Mouse (Mus musculus) forebrain, embryonic 12.5 days (tissue): ENCODE data around the gene Baiap3. TPM values are rescaled to one million over a fixed set of nuclear protein-coding genes. Genes with fewer than 3 reads are reported as not detected.

ENCODE experiments used
- ATAC-seq: fragments of 200-750 bp; cut with Nextera tagmentation; 2 replicates; pipeline ENCODE4 v1.8.0; 2017; ENCODE audit warnings: moderate TSS enrichment; ENCODE audit not compliant: low FRiP score
- H3K27ac ChIP-seq: fragments of 300-500 bp; sonication (generic); 2 replicates; pipeline ENCODE4 v1.5.1; 2016; ENCODE audit warnings: mild to moderate bottlenecking
- H3K27me3 ChIP-seq: fragments of 300-500 bp; sonication (generic); 2 replicates; pipeline ENCODE4 v1.6.1; 2016; ENCODE audit warnings: mild to moderate bottlenecking
- H3K36me3 ChIP-seq: fragments of 300-500 bp; sonication (generic); replicated peaks from 2 replicates; pipeline ENCODE4 v1.6.1; 2016; ENCODE audit warnings: mild to moderate bottlenecking
- H3K4me1 ChIP-seq: fragments of 300-500 bp; sonication (generic); 2 replicates; pipeline ENCODE4 v1.6.1; 2016
- H3K4me2 ChIP-seq: fragments of 300-500 bp; sonication (generic); 2 replicates; pipeline ENCODE4 v1.6.1; 2016; ENCODE audit warnings: mild to moderate bottlenecking, moderate library complexity
- H3K4me3 ChIP-seq: fragments of 300-500 bp; sonication (generic); replicated peaks from 2 replicates; pipeline ENCODE4 v1.5.1; 2016; ENCODE audit warnings: mild to moderate bottlenecking
- H3K9ac ChIP-seq: fragments of 300-500 bp; sonication (generic); 2 replicates; pipeline ENCODE4 v1.6.1; 2016; ENCODE audit warnings: mild to moderate bottlenecking
- H3K9me3 ChIP-seq: fragments of 300-500 bp; sonication (generic); 2 replicates; pipeline ENCODE4 v1.6.1; 2016
- WGBS: fragments of 180-500 bp; shearing (Covaris S2); methylation state at CpG from one replicate; pipeline ENCODE4 v1.1.7; 2016; 5-methylcytosine and 5-hydroxymethylcytosine counted together
- polyA plus RNA-seq: library from polyadenylated mRNA; unstranded; fragments of >200 nt; fragmentation: Nextera tagmentation; extraction: Ambion mirVana; gene quantifications from 2 replicates; pipeline ENCODE4 v1.2.1, GENCODE M21; 2016

The Baiap3 gene
- polyA plus RNA-seq, 1 experiment from 2014 or later = 3.8 TPM

- under 1% methylated on average over 85 of the region's 92 CpGs for WGBS
- peak; percentile 93 for ATAC-seq
- Histone ChIP-seq H3K36me3 (peaks cover 22% of the 10 kb centered on the region), H3K4me1 (peaks cover 39% of the 10 kb centered on the region), H3K9me3 (no peaks in the 10 kb centered on the region), H3K27ac (peak overlapping the region; percentile 97), H3K9ac (peak overlapping the region; percentile 99), H3K27me3 (no peaks in the 10 kb centered on the region), H3K4me3 (peak overlapping the region; percentile 97), H3K4me2 (peak overlapping the region; percentile 99)
Observed at GRCm38 (mm10) chr17:25272951-25273705, 17.0 kb upstream of the Baiap3 start.

- H3K9ac ChIP-seq = peak overlapping the region; percentile 99
- no peaks in the 10 kb centered on the region for H3K9me3 ChIP-seq
- peaks cover 39% of the 10 kb centered on the region for H3K4me1 ChIP-seq
- ATAC-seq = no peak
- peak overlapping the region; percentile 99 for H3K4me2 ChIP-seq
- H3K4me3 ChIP-seq = peak overlapping the region; percentile 97
- WGBS = 1% methylated on average over 10 of the region's 10 CpGs
- peaks cover 31% of the 10 kb centered on the region for H3K36me3 ChIP-seq
- H3K27me3 ChIP-seq = no peaks in the 10 kb centered on the region
- peak overlapping the region; percentile 97 for H3K27ac ChIP-seq
Observed at GRCm38 (mm10) chr17:25272326-25272725, 16.2 kb upstream of the Baiap3 start.

- Histone ChIP-seq H3K4me3 (peak overlapping the region; percentile 97), H3K27ac (no peak overlapping the region), H3K4me1 (peaks cover 39% of the 10 kb centered on the region), H3K27me3 (no peaks in the 10 kb centered on the region), H3K9me3 (no peaks in the 10 kb centered on the region), H3K36me3 (peaks cover 45% of the 10 kb centered on the region), H3K4me2 (peak overlapping the region; percentile 99), H3K9ac (peak overlapping the region; percentile 21; the same call in 1 of the 2 replicates)
- no peak for ATAC-seq
- WGBS = 91% methylated on average over 2 of the region's 2 CpGs
Observed at GRCm38 (mm10) chr17:25270795-25271335, 14.7 kb upstream of the Baiap3 start.

- no peak overlapping the region for H3K9ac ChIP-seq
- WGBS = 81% methylated on average over 3 of the region's 3 CpGs
- H3K27me3 ChIP-seq = no peaks in the 10 kb centered on the region
- H3K27ac ChIP-seq = no peak overlapping the region
- ATAC-seq = no peak
- H3K9me3 ChIP-seq = no peaks in the 10 kb centered on the region
- H3K4me3 ChIP-seq = no peak overlapping the region
- peaks cover 3% of the 10 kb centered on the region for H3K4me1 ChIP-seq
- H3K4me2 ChIP-seq = no peak overlapping the region
- peaks cover 83% of the 10 kb centered on the region for H3K36me3 ChIP-seq
Observed at GRCm38 (mm10) chr17:25264453-25264852, 8.3 kb upstream of the Baiap3 start.

- no peak overlapping the region for H3K9ac ChIP-seq
- H3K27ac ChIP-seq = no peak overlapping the region
- H3K9me3 ChIP-seq = no peaks in the 10 kb centered on the region
- no peak overlapping the region for H3K4me2 ChIP-seq
- no peak for ATAC-seq
- peaks cover 39% of the 10 kb centered on the region for H3K27me3 ChIP-seq
- 66% methylated on average over 6 of the region's 6 CpGs for WGBS
- H3K4me1 ChIP-seq = peaks cover 40% of the 10 kb centered on the region
- H3K4me3 ChIP-seq = no peak overlapping the region
- H3K36me3 ChIP-seq = peaks cover 29% of the 10 kb centered on the region
Observed at GRCm38 (mm10) chr17:25257804-25258261, 1.7 kb upstream of the Baiap3 start.

- peaks cover 52% of the 10 kb centered on the region for H3K4me1 ChIP-seq
- WGBS = 70% methylated on average over 2 of the region's 2 CpGs
Observed at GRCm38 (mm10) chr17:25255110-25255509, 1.1 kb downstream of the Baiap3 start.

GRCm38 (mm10) chr17:25253760-25254159 is 2.4 kb downstream of the Baiap3 start:
- 0 out of 2 replicates have a peak overlapping the region, but pooled peaks have one; percentile 26 for H3K27ac ChIP-seq
- peak overlapping the region; percentile 29 for H3K4me2 ChIP-seq
- no peaks in the 10 kb centered on the region for H3K9me3 ChIP-seq
- H3K27me3 ChIP-seq = peaks cover 44% of the 10 kb centered on the region
- WGBS = 22% methylated on average over 10 of the region's 10 CpGs
- ATAC-seq = no peak
- 0 out of 2 replicates have a peak overlapping the region, but pooled peaks have one; percentile 25 for H3K9ac ChIP-seq
- peaks cover 52% of the 10 kb centered on the region for H3K4me1 ChIP-seq
- 0 out of 2 replicates have a peak overlapping the region, but pooled peaks have one; percentile 2 for H3K4me3 ChIP-seq
- 0 out of 2 replicates have a peak, but pooled peaks cover 8% of the 10 kb centered on the region for H3K36me3 ChIP-seq

More at GRCm38 (mm10) chr17:25255110-25255509, 1.1 kb downstream of the Baiap3 start:
- Histone ChIP-seq H3K4me3 (no peak overlapping the region), H3K4me2 (no peak overlapping the region), H3K9me3 (no peaks in the 10 kb centered on the region), H3K36me3 (peaks cover 18% of the 10 kb centered on the region), H3K27ac (no peak overlapping the region), H3K27me3 (peaks cover 44% of the 10 kb centered on the region), H3K9ac (0 out of 2 replicates have a peak overlapping the region, but pooled peaks have one; percentile 29)
- ATAC-seq = no peak

- peak; percentile 71 for ATAC-seq
- Histone ChIP-seq H3K4me1 (peaks cover 48% of the 10 kb centered on the region), H3K36me3 (no peaks in the 10 kb centered on the region), H3K4me2 (no peak overlapping the region; the same call in 1 of the 2 replicates), H3K4me3 (no peak overlapping the region), H3K9me3 (no peaks in the 10 kb centered on the region), H3K27ac (peak overlapping the region; percentile 21; the same call in 1 of the 2 replicates), H3K27me3 (peaks cover 44% of the 10 kb centered on the region), H3K9ac (no peak overlapping the region)
- 40% methylated on average over 3 of the region's 3 CpGs for WGBS
Observed at GRCm38 (mm10) chr17:25252643-25253042, 3.5 kb downstream of the Baiap3 start.

GRCm38 (mm10) chr17:25250181-25250835 is 5.9 kb downstream of the Baiap3 start:
- Histone ChIP-seq H3K27ac (no peak overlapping the region), H3K9me3 (no peaks in the 10 kb centered on the region), H3K4me3 (no peak overlapping the region), H3K36me3 (peaks cover 4% of the 10 kb centered on the region; the same call in 1 of the 2 replicates), H3K4me2 (no peak overlapping the region), H3K27me3 (peaks cover 28% of the 10 kb centered on the region), H3K9ac (no peak overlapping the region), H3K4me1 (peaks cover 34% of the 10 kb centered on the region)
- WGBS = 81% methylated on average over 8 of the region's 8 CpGs
- no peak for ATAC-seq

GRCm38 (mm10) chr17:25248033-25248750 is 8.0 kb downstream of the Baiap3 start:
- WGBS = 87% methylated on average over 18 of the region's 18 CpGs
- no peak overlapping the region for H3K4me2 ChIP-seq
- peaks cover 9% of the 10 kb centered on the region; the same call in 1 of the 2 replicates for H3K27me3 ChIP-seq
- H3K4me3 ChIP-seq = no peak overlapping the region
- H3K9me3 ChIP-seq = no peaks in the 10 kb centered on the region
- H3K4me1 ChIP-seq = peaks cover 15% of the 10 kb centered on the region
- no peak for ATAC-seq
- H3K9ac ChIP-seq = no peak overlapping the region
- H3K27ac ChIP-seq = no peak overlapping the region
- H3K36me3 ChIP-seq = peaks cover 25% of the 10 kb centered on the region

GRCm38 (mm10) chr17:25244239-25244638 is 11.9 kb downstream of the Baiap3 start:
- H3K9ac ChIP-seq = no peak overlapping the region
- 83% methylated on average over 16 of the region's 16 CpGs for WGBS
- H3K4me1 ChIP-seq = peaks cover 16% of the 10 kb centered on the region
- H3K27me3 ChIP-seq = no peaks in the 10 kb centered on the region
- no peak for ATAC-seq
- no peak overlapping the region for H3K27ac ChIP-seq
- H3K4me3 ChIP-seq = no peak overlapping the region
- no peak overlapping the region for H3K4me2 ChIP-seq
- no peaks in the 10 kb centered on the region for H3K9me3 ChIP-seq
- H3K36me3 ChIP-seq = peaks cover 44% of the 10 kb centered on the region
